Mouse (Mus musculus): ENCODE data around the gene Cerkl.

DNA sequence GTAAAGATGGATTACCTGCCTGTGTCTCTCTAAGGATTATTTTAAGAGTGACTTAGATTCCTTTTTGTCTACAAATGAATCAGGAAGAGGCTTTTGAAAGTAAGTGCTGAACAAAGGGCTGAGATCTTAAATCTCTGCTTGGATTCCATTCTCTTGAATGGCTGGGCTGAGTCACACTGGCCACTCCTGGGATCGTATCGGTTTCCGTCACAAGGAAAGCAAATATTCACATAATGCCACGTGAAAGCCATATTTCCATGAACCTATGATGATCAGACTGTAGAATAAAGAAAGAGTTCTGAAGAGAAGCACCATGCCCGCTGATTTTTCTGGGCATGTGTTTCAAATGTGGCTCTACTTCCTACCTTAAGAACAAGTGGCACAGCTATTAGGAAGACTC, 57.8 kb downstream of the Cerkl start:
- TF ChIP-seq CTCF (IDR thresholded peaks at IDR 0.05; ENCODE audit: low read depth) (no peak), EP300 (IDR thresholded peaks at IDR 0.05; ENCODE audit: low read depth) (no peak)

Data from liver, embryonic 14.5 days (tissue).